Mouse (Mus musculus): ENCODE measurements at regions not wholly inside any gene's neighbourhood (a gene's known extent, or its start where the extent isn't known, plus 50 kb on each side); places are given as distances from the start of the nearest gene placed in this dataset.

DNA sequence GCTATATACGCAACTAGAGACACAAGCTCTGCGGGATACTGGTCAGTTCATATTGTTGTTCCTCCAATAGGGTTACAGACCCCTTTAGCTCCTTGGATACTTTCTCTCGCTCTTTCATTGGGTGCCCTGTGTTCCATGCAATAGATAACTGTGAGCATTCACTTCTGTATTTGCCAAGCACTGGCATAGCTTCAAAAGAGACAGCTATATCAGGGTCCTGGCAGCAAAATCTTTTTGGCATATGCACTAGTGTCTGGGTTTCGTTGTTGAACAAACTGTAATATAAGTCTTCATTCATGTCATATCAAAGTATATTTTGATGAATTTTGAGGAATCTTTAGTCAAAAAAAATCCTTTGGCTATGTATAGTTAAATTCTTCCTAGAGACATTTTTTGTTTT lies 307.0 kb upstream of the Cdh7 start:
- Histone ChIP-seq H3K4me3 (ENCODE audit: low read depth, low read length) (no peak overlapping the region), H3K27ac (ENCODE audit: low read depth, low read length) (no peak overlapping the region), H3K27me3 (replicated peaks; ENCODE audit: control insufficient read depth, insufficient read depth, low read length) (no peaks in the 10 kb centered on the region), H3K36me3 (ENCODE audit: control insufficient read depth, insufficient read depth, low read length) (no peaks in the 10 kb centered on the region), H3K4me2 (ENCODE audit: low read length) (no peak overlapping the region), H3K9ac (ENCODE audit: low read length) (no peak overlapping the region), H3K9me3 (replicated peaks; ENCODE audit: control insufficient read depth, low read length) (no peaks in the 10 kb centered on the region), H3K4me1 (ENCODE audit: control insufficient read depth, insufficient read depth, low read length) (no peaks in the 10 kb centered on the region)
- DNase-seq (ENCODE audit: low spot score) (peak; percentile 61), ATAC-seq (no peak)
- 76% methylated on average over 4 of the region's 4 CpGs for WGBS

DNA sequence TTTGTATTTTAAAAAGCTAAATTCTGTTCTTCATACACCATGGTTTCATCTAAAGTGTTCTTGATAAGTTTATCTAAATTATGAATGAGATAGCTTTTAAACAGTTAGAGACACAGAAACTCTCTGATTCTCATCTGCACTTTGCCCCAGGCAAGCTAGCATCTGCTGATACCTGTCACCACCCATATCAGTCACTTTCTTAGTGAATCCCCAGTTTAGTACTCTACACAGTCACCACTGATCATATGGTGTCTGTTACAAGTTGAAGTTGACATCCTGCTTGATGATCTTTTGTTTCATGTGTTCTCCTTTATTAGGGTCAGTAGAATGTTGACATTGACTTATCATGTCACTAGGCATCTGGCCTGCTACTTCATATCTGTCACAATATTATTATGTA lies 259.8 kb upstream of the Cdh7 start:
- H3K9ac ChIP-seq (ENCODE audit: low read length) = no peak overlapping the region
- H3K4me2 ChIP-seq (ENCODE audit: low read length) = no peak overlapping the region
- no peak overlapping the region for H3K4me3 ChIP-seq (ENCODE audit: low read depth, low read length)
- H3K27me3 ChIP-seq (replicated peaks; ENCODE audit: control insufficient read depth, insufficient read depth, low read length) = no peaks in the 10 kb centered on the region
- H3K36me3 ChIP-seq (ENCODE audit: control insufficient read depth, insufficient read depth, low read length) = no peaks in the 10 kb centered on the region
- DNase-seq (ENCODE audit: low spot score) (no peak), ATAC-seq (no peak)
- H3K4me1 ChIP-seq (ENCODE audit: control insufficient read depth, insufficient read depth, low read length) = no peaks in the 10 kb centered on the region
- no peak overlapping the region for H3K27ac ChIP-seq (ENCODE audit: low read depth, low read length)
- no peaks in the 10 kb centered on the region for H3K9me3 ChIP-seq (replicated peaks; ENCODE audit: control insufficient read depth, low read length)

DNA sequence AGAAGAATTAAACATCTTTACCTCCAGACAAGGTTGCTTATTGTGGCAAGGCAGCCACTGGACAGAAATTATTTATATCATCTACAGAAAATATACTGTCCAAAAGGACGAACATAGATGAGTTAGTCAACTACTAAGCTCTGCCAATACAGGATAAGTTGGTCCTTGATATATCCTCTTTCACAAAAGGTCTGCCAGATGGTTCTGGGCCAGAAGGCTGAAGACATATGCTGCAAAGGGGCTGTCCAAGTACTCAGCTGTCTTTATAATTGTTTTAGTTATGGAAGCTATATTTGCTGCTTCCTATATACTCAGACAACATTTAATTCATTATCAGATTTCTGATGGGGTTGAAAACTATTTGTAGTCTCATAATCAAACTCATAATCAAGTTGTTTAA lies 246.2 kb upstream of the Cdh7 start:
- H3K4me3 ChIP-seq (ENCODE audit: low read depth, low read length) = no peak overlapping the region
- H3K4me1 ChIP-seq (ENCODE audit: control insufficient read depth, insufficient read depth, low read length) = no peaks in the 10 kb centered on the region
- no peak overlapping the region for H3K27ac ChIP-seq (ENCODE audit: low read depth, low read length)
- DNase-seq (ENCODE audit: low spot score) (no peak), ATAC-seq (no peak)
- H3K9me3 ChIP-seq (replicated peaks; ENCODE audit: control insufficient read depth, low read length) = no peaks in the 10 kb centered on the region
- H3K9ac ChIP-seq (ENCODE audit: low read length) = no peak overlapping the region
- WGBS = 77% methylated on average over 1 of the region's 1 CpGs
- no peaks in the 10 kb centered on the region for H3K27me3 ChIP-seq (replicated peaks; ENCODE audit: control insufficient read depth, insufficient read depth, low read length)
- H3K4me2 ChIP-seq (ENCODE audit: low read length) = no peak overlapping the region
- H3K36me3 ChIP-seq (ENCODE audit: control insufficient read depth, insufficient read depth, low read length) = no peaks in the 10 kb centered on the region
